Mouse (Mus musculus): ENCODE measurements around the gene Tfap2c.

DNA sequence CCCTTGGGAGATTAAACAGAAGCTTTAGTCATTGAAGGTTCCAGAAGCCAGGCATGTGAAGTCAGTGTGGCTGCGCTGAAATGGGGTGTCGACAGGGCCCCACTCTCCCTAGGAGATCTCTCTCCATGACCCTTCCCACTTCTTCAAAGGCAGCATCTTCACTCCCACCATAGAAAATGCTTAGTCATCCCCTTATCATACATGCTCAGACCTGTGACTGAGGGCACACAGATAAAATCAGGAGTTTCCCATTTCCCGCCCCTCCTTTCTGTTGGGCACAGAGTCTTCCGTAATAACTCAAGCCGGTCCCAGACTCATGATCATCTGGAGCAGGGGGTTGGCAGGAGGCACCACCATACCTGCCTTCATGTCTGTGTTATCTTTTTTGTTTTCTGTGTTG is 41.4 kb downstream of the Tfap2c start:
- TF ChIP-seq CTCF (conservative IDR thresholded peaks at IDR 0.05; ENCODE audit: insufficient read depth, insufficient read length, low read depth, low read length) (no peak), POLR2A (IDR thresholded peaks at IDR 0.05; ENCODE audit: low read depth, low read length) (no peak)

Data from kidney, adult 2 months (tissue).